Mouse (Mus musculus) hindbrain, embryonic 11.5 days (tissue): ENCODE results near the gene Mtx1. TPM values are rescaled to one million over a fixed set of nuclear protein-coding genes. Genes with fewer than 3 reads are reported as not detected.

Experiments used
- ATAC-seq: fragments of 200-750 bp; cut with Nextera tagmentation; 2 replicates; pipeline ENCODE4 v1.8.0; 2017; ENCODE audit warnings: mild to moderate bottlenecking, moderate TSS enrichment, moderate library complexity; ENCODE audit not compliant: low FRiP score
- DNase-seq: peaks from one replicate; pipeline ENCODE4 v3.0.0-alpha.2; 2015; ENCODE audit warnings: low spot score
- H3K27ac ChIP-seq: fragments of 300-500 bp; sonication (generic); 2 replicates; pipeline ENCODE4 v1.5.1; 2014; ENCODE audit warnings: mild to moderate bottlenecking, low read depth, low read length
- H3K27me3 ChIP-seq: fragments of 300-500 bp; sonication (generic); 2 replicates; pipeline ENCODE4 v1.6.1; 2014; ENCODE audit warnings: mild to moderate bottlenecking, low read length, moderate library complexity, mixed read lengths; ENCODE audit not compliant: control insufficient read depth, insufficient read depth
- H3K36me3 ChIP-seq: fragments of 300-500 bp; sonication (generic); 2 replicates; pipeline ENCODE4 v1.6.1; 2014; ENCODE audit warnings: mild to moderate bottlenecking, low read length, moderate library complexity, mixed read lengths; ENCODE audit not compliant: control insufficient read depth, insufficient read depth
- H3K4me1 ChIP-seq: fragments of 300-500 bp; sonication (generic); replicated peaks from 2 replicates; pipeline ENCODE4 v1.6.1; 2014; ENCODE audit warnings: low read length, mixed read lengths; ENCODE audit not compliant: control insufficient read depth, insufficient read depth
- H3K4me2 ChIP-seq: fragments of 300-500 bp; sonication (generic); replicated peaks from 2 replicates; pipeline ENCODE4 v1.6.1; 2014; ENCODE audit warnings: mild to moderate bottlenecking, low read depth, low read length
- H3K4me3 ChIP-seq: fragments of 300-500 bp; sonication (generic); 2 replicates; pipeline ENCODE4 v1.5.1; 2014; ENCODE audit warnings: low read depth, low read length
- H3K9ac ChIP-seq: fragments of 300-500 bp; sonication (generic); 2 replicates; pipeline ENCODE4 v1.6.1; 2014; ENCODE audit warnings: low read depth, low read length
- H3K9me3 ChIP-seq: fragments of 300-500 bp; sonication (generic); 2 replicates; pipeline ENCODE4 v1.6.1; 2016; ENCODE audit warnings: low read length; ENCODE audit not compliant: control insufficient read depth
- WGBS: fragments of 180-500 bp; shearing (Covaris S2); extraction: QIAGEN DNeasy Blood & Tissue Kit; methylation state at CpG from one replicate; pipeline ENCODE4 v1.1.7; 2014; 5-methylcytosine and 5-hydroxymethylcytosine counted together
- polyA plus RNA-seq: library from polyadenylated mRNA; unstranded; fragments of >200 nt; fragmentation: Nextera tagmentation; extraction: Ambion mirVana; gene quantifications from 2 replicates; pipeline ENCODE4 v1.2.1, GENCODE M21; 2014

Gene Mtx1
- polyA plus RNA-seq, 1 experiment from 2014 or later = 180 TPM

DNA sequence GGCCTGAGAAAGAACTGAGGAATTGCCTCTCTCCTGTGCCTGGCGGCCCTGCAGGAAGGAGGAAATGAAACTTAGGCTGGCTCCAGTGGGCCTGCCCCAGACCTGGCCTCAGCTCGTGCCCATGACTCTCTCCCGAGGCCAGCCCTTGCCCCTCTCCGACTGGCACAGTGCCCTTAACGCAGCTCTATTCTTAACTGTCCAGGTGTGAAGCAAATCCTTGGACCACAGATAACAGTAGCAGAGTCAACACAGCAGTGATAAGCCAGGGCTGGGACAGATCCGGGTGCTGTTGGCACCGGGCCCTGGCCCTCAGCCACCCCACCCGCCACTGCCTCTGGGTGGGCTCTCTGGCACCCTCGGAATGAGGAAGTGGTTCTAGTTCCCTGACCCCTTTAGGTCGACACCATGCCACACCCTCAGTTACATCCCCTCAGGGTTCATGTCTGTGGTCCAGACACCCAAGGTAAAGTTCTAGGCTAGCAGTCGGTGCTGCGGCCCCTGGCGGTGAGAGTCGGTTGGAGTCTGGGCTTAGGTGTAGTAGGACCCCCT, 6.7 kb upstream of the Mtx1 start:
- no peak for DNase-seq
- no peak overlapping the region for H3K27ac ChIP-seq
- WGBS = 84% methylated on average over 14 of the region's 14 CpGs
- H3K4me2 ChIP-seq = no peak overlapping the region
- no peak for ATAC-seq
- H3K27me3 ChIP-seq = no peaks in the 10 kb centered on the region
- H3K9me3 ChIP-seq = no peaks in the 10 kb centered on the region
- H3K36me3 ChIP-seq = no peaks in the 10 kb centered on the region
- H3K4me1 ChIP-seq = no peaks in the 10 kb centered on the region
- no peak overlapping the region for H3K4me3 ChIP-seq
- H3K9ac ChIP-seq = no peak overlapping the region

GRCm38 (mm10) chr3:89232614-89233013, 5.7 kb upstream of the Mtx1 start:
- ATAC-seq (no peak), DNase-seq (no peak)
- H3K9ac ChIP-seq = no peak overlapping the region
- no peak overlapping the region for H3K4me3 ChIP-seq
- H3K27me3 ChIP-seq = no peaks in the 10 kb centered on the region
- H3K36me3 ChIP-seq = no peaks in the 10 kb centered on the region
- peaks cover 5% of the 10 kb centered on the region; the same call in 1 of the 2 replicates for H3K4me1 ChIP-seq
- H3K9me3 ChIP-seq = no peaks in the 10 kb centered on the region
- H3K27ac ChIP-seq = no peak overlapping the region
- no peak overlapping the region for H3K4me2 ChIP-seq
- WGBS = 70% methylated on average over 6 of the region's 6 CpGs

GRCm38 (mm10) chr3:89231772-89232275, 4.9 kb upstream of the Mtx1 start:
- Histone ChIP-seq H3K4me1 (peaks cover 7% of the 10 kb centered on the region; the same call in 1 of the 2 replicates), H3K27ac (no peak overlapping the region), H3K4me3 (no peak overlapping the region), H3K27me3 (no peaks in the 10 kb centered on the region), H3K9ac (no peak overlapping the region), H3K9me3 (no peaks in the 10 kb centered on the region), H3K36me3 (no peaks in the 10 kb centered on the region), H3K4me2 (no peak overlapping the region)
- WGBS = 79% methylated on average over 16 of the region's 16 CpGs
- DNase-seq (no peak), ATAC-seq (no peak)

DNA sequence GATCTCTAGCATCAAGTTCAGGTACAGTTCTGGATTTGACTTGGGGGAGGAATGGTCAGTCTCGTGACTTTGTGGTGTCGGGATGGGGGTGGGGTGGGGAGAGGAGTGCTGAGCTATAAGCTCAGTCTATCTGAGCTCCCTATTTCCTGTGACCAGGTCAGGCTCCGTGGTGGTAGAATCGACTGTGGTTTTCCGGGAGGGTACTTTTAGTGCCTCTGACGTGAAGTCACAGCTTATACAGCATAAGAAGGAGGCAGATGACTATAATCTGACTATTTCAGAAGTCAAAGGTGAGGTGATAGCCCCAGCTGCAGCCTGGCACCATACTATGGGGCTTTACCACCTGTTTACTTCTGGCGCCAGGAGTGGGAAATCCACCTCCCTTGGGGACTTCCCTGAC, 4.5 kb upstream of the Mtx1 start:
- Histone ChIP-seq H3K36me3 (no peaks in the 10 kb centered on the region), H3K27ac (no peak overlapping the region), H3K4me2 (no peak overlapping the region), H3K9me3 (no peaks in the 10 kb centered on the region), H3K4me1 (peaks cover 7% of the 10 kb centered on the region; the same call in 1 of the 2 replicates), H3K27me3 (no peaks in the 10 kb centered on the region), H3K4me3 (no peak overlapping the region), H3K9ac (no peak overlapping the region)
- ATAC-seq (no peak), DNase-seq (no peak)
- WGBS = 75% methylated on average over 7 of the region's 7 CpGs

- Histone ChIP-seq H3K27me3 (no peaks in the 10 kb centered on the region), H3K9ac (no peak overlapping the region), H3K36me3 (no peaks in the 10 kb centered on the region), H3K4me1 (peaks cover 9% of the 10 kb centered on the region; the same call in 1 of the 2 replicates), H3K27ac (no peak overlapping the region), H3K4me3 (no peak overlapping the region), H3K4me2 (no peak overlapping the region), H3K9me3 (no peaks in the 10 kb centered on the region)
- ATAC-seq (no peak), DNase-seq (no peak)
- 89% methylated on average over 2 of the region's 2 CpGs for WGBS
These were observed 3.7 kb upstream of the Mtx1 start for GRCm38 (mm10) chr3:89230561-89230960.

DNA sequence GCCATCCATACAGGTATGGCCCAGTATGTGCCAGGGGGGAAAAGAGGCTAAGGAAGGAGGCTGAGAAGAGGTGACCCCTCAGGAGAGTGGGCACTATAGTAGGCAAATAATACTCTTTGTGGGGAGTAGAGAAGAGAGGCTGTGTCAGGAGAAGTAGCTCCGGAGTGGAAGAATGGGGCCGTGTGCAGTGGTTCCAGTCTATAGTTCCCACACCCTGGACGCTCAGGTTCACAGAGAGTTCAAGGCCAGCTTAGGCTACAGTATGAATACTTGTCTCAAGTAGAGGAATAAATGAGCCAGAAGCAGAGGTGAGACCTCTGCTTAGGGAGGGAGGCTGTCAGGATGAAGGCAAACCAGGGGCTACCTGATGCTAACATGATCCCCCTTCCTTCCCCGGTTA, 2.4 kb upstream of the Mtx1 start:
- Histone ChIP-seq H3K4me3 (no peak overlapping the region), H3K4me2 (no peak overlapping the region), H3K9me3 (no peaks in the 10 kb centered on the region), H3K4me1 (peaks cover 10% of the 10 kb centered on the region), H3K27me3 (0 out of 2 replicates have a peak, but pooled peaks cover 2% of the 10 kb centered on the region), H3K36me3 (no peaks in the 10 kb centered on the region), H3K27ac (no peak overlapping the region), H3K9ac (no peak overlapping the region)
- ATAC-seq (no peak), DNase-seq (no peak)
- 58% methylated on average over 4 of the region's 4 CpGs for WGBS

GRCm38 (mm10) chr3:89228836-89229235, 1.9 kb upstream of the Mtx1 start, which contains the start of gene Muc1:
TSS of gene Muc1 (plus strand) at chr3:89229057.
- Histone ChIP-seq H3K4me2 (peak within 1 kb of the TSS; percentile 84), H3K36me3 (peaks cover 2% of the 10 kb centered on the region; the same call in 1 of the 2 replicates), H3K9ac (peak within 1 kb of the TSS; percentile 83), H3K4me3 (peak within 1 kb of the TSS; percentile 84), H3K9me3 (no peaks in the 10 kb centered on the region), H3K27ac (peak within 1 kb of the TSS; percentile 84), H3K4me1 (peaks cover 14% of the 10 kb centered on the region), H3K27me3 (0 out of 2 replicates have a peak, but pooled peaks cover 2% of the 10 kb centered on the region)
- ATAC-seq (no peak), DNase-seq (no peak)
- WGBS = 37% methylated on average over 8 of the region's 10 CpGs

DNA sequence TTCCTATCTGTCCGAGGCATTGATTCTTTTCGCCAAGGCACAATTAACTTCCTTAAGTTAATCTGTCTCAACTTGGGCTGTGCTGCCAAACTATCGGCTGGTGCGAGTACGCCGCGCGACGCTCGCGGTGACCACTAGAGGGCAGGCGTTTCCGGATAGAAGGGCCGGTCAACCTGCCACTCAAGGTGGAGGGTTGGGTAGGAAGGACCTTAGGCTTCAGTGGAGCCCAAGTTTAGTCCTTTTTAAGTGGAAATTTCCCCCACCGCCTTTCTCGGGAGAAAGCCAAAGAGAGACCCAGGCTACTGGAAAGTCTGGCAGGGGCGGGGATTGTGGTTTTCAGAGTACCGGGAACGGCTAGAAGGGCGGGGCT, 1.3 kb upstream of the Mtx1 start:
- peak overlapping the region; percentile 84 for H3K4me2 ChIP-seq
- H3K4me1 ChIP-seq = peaks cover 18% of the 10 kb centered on the region
- H3K9ac ChIP-seq = peak overlapping the region; percentile 83
- H3K9me3 ChIP-seq = no peaks in the 10 kb centered on the region
- 0% methylated on average over 20 of the region's 20 CpGs for WGBS
- ATAC-seq = peak; percentile 20; the same call in 1 of the 2 replicates
- H3K27ac ChIP-seq = peak overlapping the region; percentile 84
- H3K27me3 ChIP-seq = 0 out of 2 replicates have a peak, but pooled peaks cover 2% of the 10 kb centered on the region
- DNase-seq = peak; percentile 94
- peak overlapping the region; percentile 84 for H3K4me3 ChIP-seq
- H3K36me3 ChIP-seq = peaks cover 4% of the 10 kb centered on the region; the same call in 1 of the 2 replicates
